Mouse (Mus musculus): ENCODE results near the gene Itpr2. TPM values are rescaled to one million over a fixed set of nuclear protein-coding genes. Genes with fewer than 3 reads are reported as not detected.

The Itpr2 gene
- polyA plus RNA-seq, 1 experiment from 2014 or later = 8.0 TPM

- H3K9ac ChIP-seq = no peak overlapping the region
- no peaks in the 10 kb centered on the region for H3K36me3 ChIP-seq
- H3K27me3 ChIP-seq = no peaks in the 10 kb centered on the region
- no peak for ATAC-seq (ENCODE audit: low FRiP score)
- no peaks in the 10 kb centered on the region for H3K9me3 ChIP-seq (replicated peaks)
- WGBS = 91% methylated on average over 6 of the region's 6 CpGs
- H3K4me2 ChIP-seq (replicated peaks) = no peak overlapping the region
- no peak overlapping the region for H3K4me3 ChIP-seq
- H3K27ac ChIP-seq = no peak overlapping the region
- peaks cover 26% of the 10 kb centered on the region for H3K4me1 ChIP-seq
Measured at GRCm38 (mm10) chr6:146140171-146140570, 361.9 kb downstream of the Itpr2 start.

- no peak overlapping the region for H3K4me3 ChIP-seq
- peaks cover 42% of the 10 kb centered on the region for H3K4me1 ChIP-seq
- no peak overlapping the region for H3K9ac ChIP-seq
- peak overlapping the region; percentile 64 for H3K27ac ChIP-seq
- no peaks in the 10 kb centered on the region for H3K27me3 ChIP-seq
- ATAC-seq (ENCODE audit: low FRiP score) = peak; percentile 89
- H3K9me3 ChIP-seq (replicated peaks) = no peaks in the 10 kb centered on the region
- WGBS = 23% methylated on average over 4 of the region's 4 CpGs
- no peaks in the 10 kb centered on the region for H3K36me3 ChIP-seq
- peak overlapping the region; percentile 33 for H3K4me2 ChIP-seq (replicated peaks)
Measured at GRCm38 (mm10) chr6:146136646-146137045, 365.4 kb downstream of the Itpr2 start.

- Histone ChIP-seq H3K9me3 (replicated peaks) (no peaks in the 10 kb centered on the region), H3K36me3 (no peaks in the 10 kb centered on the region), H3K27ac (peak overlapping the region; percentile 64), H3K4me2 (replicated peaks) (peak overlapping the region; percentile 33), H3K27me3 (no peaks in the 10 kb centered on the region), H3K4me1 (peaks cover 42% of the 10 kb centered on the region), H3K9ac (no peak overlapping the region), H3K4me3 (no peak overlapping the region)
- peak; percentile 62 for ATAC-seq (ENCODE audit: low FRiP score)
- WGBS = 28% methylated on average over 7 of the region's 7 CpGs
Measured at GRCm38 (mm10) chr6:146136244-146136643, 365.8 kb downstream of the Itpr2 start.

GRCm38 (mm10) chr6:146135291-146135690 lies 366.7 kb downstream of the Itpr2 start:
- H3K4me1 ChIP-seq = peaks cover 42% of the 10 kb centered on the region
- H3K9ac ChIP-seq = no peak overlapping the region
- H3K4me2 ChIP-seq (replicated peaks) = no peak overlapping the region
- H3K36me3 ChIP-seq = no peaks in the 10 kb centered on the region
- no peaks in the 10 kb centered on the region for H3K27me3 ChIP-seq
- H3K9me3 ChIP-seq (replicated peaks) = no peaks in the 10 kb centered on the region
- 62% methylated on average over 8 of the region's 8 CpGs for WGBS
- ATAC-seq (ENCODE audit: low FRiP score) = no peak
- no peak overlapping the region for H3K4me3 ChIP-seq
- H3K27ac ChIP-seq = peak overlapping the region; percentile 64; the same call in 1 of the 2 replicates

- no peak overlapping the region for H3K4me3 ChIP-seq
- H3K9me3 ChIP-seq (replicated peaks) = no peaks in the 10 kb centered on the region
- H3K9ac ChIP-seq = no peak overlapping the region
- WGBS = 65% methylated on average over 8 of the region's 8 CpGs
- no peak for ATAC-seq (ENCODE audit: low FRiP score)
- no peaks in the 10 kb centered on the region for H3K36me3 ChIP-seq
- no peaks in the 10 kb centered on the region for H3K27me3 ChIP-seq
- no peak overlapping the region for H3K27ac ChIP-seq
- peaks cover 42% of the 10 kb centered on the region for H3K4me1 ChIP-seq
- no peak overlapping the region for H3K4me2 ChIP-seq (replicated peaks)
Measured at GRCm38 (mm10) chr6:146133921-146134320, 368.1 kb downstream of the Itpr2 start.

GRCm38 (mm10) chr6:146129066-146129465 lies 373.0 kb downstream of the Itpr2 start:
- H3K9me3 ChIP-seq (replicated peaks) = no peaks in the 10 kb centered on the region
- H3K27me3 ChIP-seq = no peaks in the 10 kb centered on the region
- no peak overlapping the region for H3K4me2 ChIP-seq (replicated peaks)
- no peaks in the 10 kb centered on the region for H3K36me3 ChIP-seq
- WGBS = 80% methylated on average over 7 of the region's 7 CpGs
- no peak overlapping the region for H3K27ac ChIP-seq
- ATAC-seq (ENCODE audit: low FRiP score) = no peak
- no peak overlapping the region for H3K4me3 ChIP-seq
- no peak overlapping the region for H3K9ac ChIP-seq
- H3K4me1 ChIP-seq = peaks cover 5% of the 10 kb centered on the region; the same call in 1 of the 2 replicates

- Histone ChIP-seq H3K27me3 (no peaks in the 10 kb centered on the region), H3K9me3 (replicated peaks) (no peaks in the 10 kb centered on the region), H3K4me1 (no peaks in the 10 kb centered on the region), H3K4me2 (replicated peaks) (no peak overlapping the region), H3K36me3 (no peaks in the 10 kb centered on the region), H3K4me3 (no peak overlapping the region), H3K9ac (no peak overlapping the region), H3K27ac (no peak overlapping the region)
- ATAC-seq (ENCODE audit: low FRiP score) = no peak
- 88% methylated on average over 12 of the region's 12 CpGs for WGBS
Measured at GRCm38 (mm10) chr6:146126823-146127681, 375.0 kb downstream of the Itpr2 start.

GRCm38 (mm10) chr6:146125621-146126020 lies 376.4 kb downstream of the Itpr2 start:
- ATAC-seq (ENCODE audit: low FRiP score) = no peak
- no peaks in the 10 kb centered on the region for H3K9me3 ChIP-seq (replicated peaks)

GRCm38 (mm10) chr6:146124479-146124878 lies 377.5 kb downstream of the Itpr2 start:
- Histone ChIP-seq H3K27me3 (no peaks in the 10 kb centered on the region), H3K9me3 (replicated peaks) (no peaks in the 10 kb centered on the region), H3K4me2 (replicated peaks) (no peak overlapping the region), H3K9ac (no peak overlapping the region), H3K4me3 (no peak overlapping the region), H3K27ac (no peak overlapping the region), H3K4me1 (no peaks in the 10 kb centered on the region), H3K36me3 (no peaks in the 10 kb centered on the region)
- ATAC-seq (ENCODE audit: low FRiP score) = no peak
- 87% methylated on average over 3 of the region's 3 CpGs for WGBS

More at GRCm38 (mm10) chr6:146125621-146126020, 376.4 kb downstream of the Itpr2 start:
- no peaks in the 10 kb centered on the region for H3K36me3 ChIP-seq
- no peaks in the 10 kb centered on the region for H3K4me1 ChIP-seq
- no peaks in the 10 kb centered on the region for H3K27me3 ChIP-seq
- H3K4me3 ChIP-seq = no peak overlapping the region
- H3K27ac ChIP-seq = no peak overlapping the region
- H3K4me2 ChIP-seq (replicated peaks) = no peak overlapping the region
- H3K9ac ChIP-seq = no peak overlapping the region
- 90% methylated on average over 1 of the region's 1 CpGs for WGBS

GRCm38 (mm10) chr6:146123656-146124055 lies 378.4 kb downstream of the Itpr2 start:
- Histone ChIP-seq H3K4me3 (no peak overlapping the region), H3K27me3 (no peaks in the 10 kb centered on the region), H3K4me1 (no peaks in the 10 kb centered on the region), H3K36me3 (no peaks in the 10 kb centered on the region), H3K27ac (no peak overlapping the region), H3K9me3 (replicated peaks) (no peaks in the 10 kb centered on the region), H3K9ac (no peak overlapping the region), H3K4me2 (replicated peaks) (no peak overlapping the region)
- ATAC-seq (ENCODE audit: low FRiP score) = no peak
- 94% methylated on average over 4 of the region's 4 CpGs for WGBS

- Histone ChIP-seq H3K27ac (no peak overlapping the region), H3K9me3 (replicated peaks) (no peaks in the 10 kb centered on the region), H3K9ac (no peak overlapping the region), H3K4me1 (peaks cover 3% of the 10 kb centered on the region; the same call in 1 of the 2 replicates), H3K4me3 (no peak overlapping the region), H3K27me3 (no peaks in the 10 kb centered on the region), H3K4me2 (replicated peaks) (no peak overlapping the region), H3K36me3 (no peaks in the 10 kb centered on the region)
- WGBS = 92% methylated on average over 6 of the region's 6 CpGs
- no peak for ATAC-seq (ENCODE audit: low FRiP score)
Measured at GRCm38 (mm10) chr6:146120172-146120571, 381.9 kb downstream of the Itpr2 start.

GRCm38 (mm10) chr6:146114731-146115302 lies 387.2 kb downstream of the Itpr2 start:
- H3K27me3 ChIP-seq = no peaks in the 10 kb centered on the region
- no peaks in the 10 kb centered on the region for H3K36me3 ChIP-seq
- peak overlapping the region; percentile 29 for H3K4me2 ChIP-seq (replicated peaks)
- H3K27ac ChIP-seq = 0 out of 2 replicates have a peak overlapping the region, but pooled peaks have one; percentile 30
- 0 out of 2 replicates have a peak, but pooled peaks have one; percentile 49 for ATAC-seq (ENCODE audit: low FRiP score)
- H3K9me3 ChIP-seq (replicated peaks) = no peaks in the 10 kb centered on the region
- no peak overlapping the region for H3K4me3 ChIP-seq
- H3K9ac ChIP-seq = peak overlapping the region; percentile 23; the same call in 1 of the 2 replicates
- WGBS = 8% methylated on average over 12 of the region's 12 CpGs
- peaks cover 43% of the 10 kb centered on the region for H3K4me1 ChIP-seq

Measured in hindbrain, embryonic 12.5 days (tissue).